Mouse (Mus musculus) liver, embryonic 15.5 days (tissue): ENCODE measurements at regions not wholly inside any gene's neighbourhood (a gene's known extent, or its start where the extent isn't known, plus 50 kb on each side); places are given as distances from the start of the nearest gene placed in this dataset.

Source experiments
- ATAC-seq: fragments of 200-750 bp; cut with Nextera tagmentation; 2 replicates; pipeline ENCODE4 v1.8.0; 2017; ENCODE audit warnings: moderate number of reproducible peaks, mild to moderate bottlenecking, moderate library complexity; ENCODE audit not compliant: insufficient read depth
- H3K27ac ChIP-seq: fragments of 300-500 bp; sonication (generic); replicated peaks from 2 replicates; pipeline ENCODE4 v1.5.1; 2015; ENCODE audit warnings: mild to moderate bottlenecking, inconsistent platforms
- H3K27me3 ChIP-seq: fragments of 300-500 bp; sonication (generic); 2 replicates; pipeline ENCODE4 v1.6.1; 2015; ENCODE audit warnings: mild to moderate bottlenecking, inconsistent platforms
- H3K36me3 ChIP-seq: fragments of 300-500 bp; sonication (generic); replicated peaks from 2 replicates; pipeline ENCODE4 v1.6.1; 2015; ENCODE audit warnings: moderate library complexity, mild to moderate bottlenecking, inconsistent platforms
- H3K4me1 ChIP-seq: fragments of 300-500 bp; sonication (generic); replicated peaks from 2 replicates; pipeline ENCODE4 v1.6.1; 2015; ENCODE audit warnings: inconsistent platforms
- H3K4me2 ChIP-seq: fragments of 300-500 bp; sonication (generic); 2 replicates; pipeline ENCODE4 v1.6.1; 2015; ENCODE audit warnings: moderate library complexity, mild to moderate bottlenecking, inconsistent platforms
- H3K4me3 ChIP-seq: fragments of 300-500 bp; sonication (generic); replicated peaks from 2 replicates; pipeline ENCODE4 v1.5.1; 2015; ENCODE audit warnings: mild to moderate bottlenecking, inconsistent platforms
- H3K9ac ChIP-seq: fragments of 300-500 bp; sonication (generic); 2 replicates; pipeline ENCODE4 v1.6.1; 2015; ENCODE audit warnings: moderate library complexity, mild to moderate bottlenecking, inconsistent platforms
- H3K9me3 ChIP-seq: fragments of 300-500 bp; sonication (generic); replicated peaks from 2 replicates; pipeline ENCODE4 v1.6.1; 2016; ENCODE audit warnings: inconsistent platforms
- WGBS: fragments of 180-500 bp; shearing (Covaris S2); methylation state at CpG from one replicate; pipeline ENCODE4 v1.1.7; 2015; ENCODE audit warnings: mixed read lengths; ENCODE audit not compliant: insufficient replicate concordance; 5-methylcytosine and 5-hydroxymethylcytosine counted together

DNA sequence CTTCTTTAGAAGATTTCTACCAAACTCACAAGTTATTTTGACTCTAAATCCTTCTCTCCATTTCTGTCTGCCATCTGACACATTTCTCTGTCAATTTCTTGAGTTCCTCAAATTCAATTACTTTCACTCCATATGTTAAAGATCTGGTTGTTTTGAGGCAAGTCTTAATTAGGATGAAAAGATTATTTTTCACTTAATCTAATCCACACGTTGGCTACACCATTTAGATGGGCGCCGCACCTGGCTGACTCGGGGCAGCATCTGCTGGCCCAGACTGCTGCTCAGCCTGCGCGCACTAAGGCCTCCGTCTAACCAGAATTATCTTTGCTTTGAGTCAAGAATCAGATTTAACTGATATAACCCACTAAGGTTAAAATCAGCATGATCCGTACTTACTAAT is 894.3 kb downstream of the Diaph3 start:
- no peaks in the 10 kb centered on the region for H3K36me3 ChIP-seq
- no peak overlapping the region for H3K4me3 ChIP-seq
- no peaks in the 10 kb centered on the region for H3K9me3 ChIP-seq
- no peak overlapping the region for H3K4me2 ChIP-seq
- no peak overlapping the region for H3K27ac ChIP-seq
- no peaks in the 10 kb centered on the region for H3K4me1 ChIP-seq
- ATAC-seq = no peak
- WGBS = 81% methylated on average over 8 of the region's 8 CpGs
- H3K27me3 ChIP-seq = no peaks in the 10 kb centered on the region
- no peak overlapping the region for H3K9ac ChIP-seq

- no peak overlapping the region for H3K27ac ChIP-seq
- no peaks in the 10 kb centered on the region for H3K36me3 ChIP-seq
- H3K4me1 ChIP-seq = no peaks in the 10 kb centered on the region
- H3K27me3 ChIP-seq = no peaks in the 10 kb centered on the region
- H3K9ac ChIP-seq = no peak overlapping the region
- 58% methylated on average over 1 of the region's 1 CpGs for WGBS
- H3K9me3 ChIP-seq = no peaks in the 10 kb centered on the region
- ATAC-seq = no peak
- no peak overlapping the region for H3K4me2 ChIP-seq
- H3K4me3 ChIP-seq = no peak overlapping the region
Observed at GRCm38 (mm10) chr14:86243662-86244061, 897.4 kb downstream of the Diaph3 start.

- Histone ChIP-seq H3K36me3 (no peaks in the 10 kb centered on the region), H3K4me3 (no peak overlapping the region), H3K4me2 (no peak overlapping the region), H3K9me3 (no peaks in the 10 kb centered on the region), H3K27ac (no peak overlapping the region), H3K27me3 (no peaks in the 10 kb centered on the region), H3K9ac (no peak overlapping the region), H3K4me1 (no peaks in the 10 kb centered on the region)
- 65% methylated on average over 1 of the region's 1 CpGs for WGBS
- ATAC-seq = no peak
Observed at GRCm38 (mm10) chr14:86242836-86243235, 898.2 kb downstream of the Diaph3 start.

GRCm38 (mm10) chr14:86239090-86239489 is 901.9 kb downstream of the Diaph3 start:
- no peak for ATAC-seq
- 39% methylated on average over 2 of the region's 2 CpGs for WGBS
- H3K9me3 ChIP-seq = no peaks in the 10 kb centered on the region
- H3K27ac ChIP-seq = no peak overlapping the region
- H3K27me3 ChIP-seq = no peaks in the 10 kb centered on the region
- H3K4me1 ChIP-seq = no peaks in the 10 kb centered on the region
- no peak overlapping the region for H3K4me2 ChIP-seq
- H3K36me3 ChIP-seq = no peaks in the 10 kb centered on the region
- H3K9ac ChIP-seq = no peak overlapping the region
- H3K4me3 ChIP-seq = no peak overlapping the region

GRCm38 (mm10) chr14:86233305-86233704 is 907.7 kb downstream of the Diaph3 start:
- Histone ChIP-seq H3K9ac (no peak overlapping the region), H3K4me3 (no peak overlapping the region), H3K27ac (no peak overlapping the region), H3K4me2 (no peak overlapping the region), H3K36me3 (no peaks in the 10 kb centered on the region), H3K9me3 (no peaks in the 10 kb centered on the region), H3K27me3 (no peaks in the 10 kb centered on the region), H3K4me1 (no peaks in the 10 kb centered on the region)
- ATAC-seq = no peak
- 19% methylated on average over 1 of the region's 1 CpGs for WGBS

DNA sequence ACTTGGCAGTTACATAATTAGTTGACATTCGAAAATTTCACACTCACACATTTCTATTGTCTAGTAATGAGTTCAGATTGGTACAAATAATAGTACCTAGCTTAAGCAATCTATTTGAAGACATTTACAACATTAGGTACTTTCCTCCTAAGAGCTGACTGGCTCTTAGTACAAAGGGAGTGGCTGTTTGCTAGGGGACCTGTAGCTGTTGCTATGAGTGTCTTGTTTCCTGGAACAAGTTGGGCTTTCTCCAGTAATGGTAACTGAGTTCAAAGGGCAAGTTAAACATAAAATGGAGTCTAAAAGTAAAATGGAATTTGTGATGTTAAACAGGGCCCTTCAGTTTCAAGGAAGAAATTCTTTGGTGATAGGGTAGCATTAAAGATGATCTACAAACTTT is 910.4 kb downstream of the Diaph3 start:
- no peak overlapping the region for H3K4me2 ChIP-seq
- H3K27ac ChIP-seq = no peak overlapping the region
- H3K36me3 ChIP-seq = no peaks in the 10 kb centered on the region
- no peak for ATAC-seq
- H3K4me3 ChIP-seq = no peak overlapping the region
- H3K9ac ChIP-seq = no peak overlapping the region
- no peaks in the 10 kb centered on the region for H3K27me3 ChIP-seq
- no peaks in the 10 kb centered on the region for H3K9me3 ChIP-seq
- WGBS = 30% methylated on average over 1 of the region's 1 CpGs
- no peaks in the 10 kb centered on the region for H3K4me1 ChIP-seq

- Histone ChIP-seq H3K4me1 (no peaks in the 10 kb centered on the region), H3K4me2 (no peak overlapping the region), H3K36me3 (no peaks in the 10 kb centered on the region), H3K27me3 (no peaks in the 10 kb centered on the region), H3K4me3 (no peak overlapping the region), H3K9me3 (no peaks in the 10 kb centered on the region), H3K27ac (no peak overlapping the region), H3K9ac (no peak overlapping the region)
- 48% methylated on average over 2 of the region's 2 CpGs for WGBS
- no peak for ATAC-seq
Observed at GRCm38 (mm10) chr14:86229755-86230154, 911.3 kb downstream of the Diaph3 start.

- WGBS = 41% methylated on average over 9 of the region's 9 CpGs
- Histone ChIP-seq H3K4me1 (no peaks in the 10 kb centered on the region), H3K4me3 (no peak overlapping the region), H3K36me3 (no peaks in the 10 kb centered on the region), H3K27me3 (no peaks in the 10 kb centered on the region), H3K27ac (no peak overlapping the region), H3K9me3 (no peaks in the 10 kb centered on the region), H3K4me2 (no peak overlapping the region), H3K9ac (no peak overlapping the region)
- ATAC-seq = no peak
Observed at GRCm38 (mm10) chr14:86215711-86216110, 925.3 kb downstream of the Diaph3 start.

GRCm38 (mm10) chr14:86211654-86212053 is 929.4 kb downstream of the Diaph3 start:
- Histone ChIP-seq H3K9me3 (no peaks in the 10 kb centered on the region), H3K4me1 (no peaks in the 10 kb centered on the region), H3K27me3 (no peaks in the 10 kb centered on the region), H3K4me2 (no peak overlapping the region), H3K36me3 (no peaks in the 10 kb centered on the region), H3K27ac (no peak overlapping the region), H3K9ac (no peak overlapping the region), H3K4me3 (no peak overlapping the region)
- WGBS = 79% methylated on average over 3 of the region's 3 CpGs
- no peak for ATAC-seq

GRCm38 (mm10) chr14:86204582-86204981 is 936.5 kb downstream of the Diaph3 start:
- Histone ChIP-seq H3K27ac (no peak overlapping the region), H3K4me1 (no peaks in the 10 kb centered on the region), H3K4me2 (no peak overlapping the region), H3K9me3 (no peaks in the 10 kb centered on the region), H3K27me3 (no peaks in the 10 kb centered on the region), H3K9ac (no peak overlapping the region), H3K4me3 (no peak overlapping the region), H3K36me3 (no peaks in the 10 kb centered on the region)
- WGBS = 67% methylated on average over 6 of the region's 7 CpGs
- no peak for ATAC-seq

DNA sequence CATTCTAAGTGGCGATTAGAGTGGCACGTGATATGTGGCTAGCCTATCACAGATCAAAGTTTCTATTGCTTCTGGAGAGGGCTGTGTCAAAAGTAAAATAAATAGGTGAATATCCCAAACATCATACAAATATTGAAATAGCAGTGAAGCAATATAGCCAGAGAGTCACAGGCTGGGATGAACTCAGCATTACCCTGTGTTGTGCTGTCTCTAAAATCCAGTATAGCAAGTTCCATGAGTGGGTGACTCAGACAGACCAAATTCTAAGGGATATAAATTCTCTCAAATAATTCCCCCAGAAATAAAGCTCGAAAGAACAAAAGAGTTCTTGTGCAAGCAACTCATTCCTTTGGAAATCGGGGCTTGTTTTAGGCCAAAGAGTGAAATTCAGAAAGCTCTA is 943.2 kb downstream of the Diaph3 start:
- no peaks in the 10 kb centered on the region for H3K36me3 ChIP-seq
- no peaks in the 10 kb centered on the region for H3K4me1 ChIP-seq
- no peaks in the 10 kb centered on the region for H3K27me3 ChIP-seq
- no peaks in the 10 kb centered on the region for H3K9me3 ChIP-seq
- H3K9ac ChIP-seq = no peak overlapping the region
- 64% methylated on average over 4 of the region's 4 CpGs for WGBS
- H3K27ac ChIP-seq = no peak overlapping the region
- ATAC-seq = no peak
- no peak overlapping the region for H3K4me2 ChIP-seq
- no peak overlapping the region for H3K4me3 ChIP-seq

DNA sequence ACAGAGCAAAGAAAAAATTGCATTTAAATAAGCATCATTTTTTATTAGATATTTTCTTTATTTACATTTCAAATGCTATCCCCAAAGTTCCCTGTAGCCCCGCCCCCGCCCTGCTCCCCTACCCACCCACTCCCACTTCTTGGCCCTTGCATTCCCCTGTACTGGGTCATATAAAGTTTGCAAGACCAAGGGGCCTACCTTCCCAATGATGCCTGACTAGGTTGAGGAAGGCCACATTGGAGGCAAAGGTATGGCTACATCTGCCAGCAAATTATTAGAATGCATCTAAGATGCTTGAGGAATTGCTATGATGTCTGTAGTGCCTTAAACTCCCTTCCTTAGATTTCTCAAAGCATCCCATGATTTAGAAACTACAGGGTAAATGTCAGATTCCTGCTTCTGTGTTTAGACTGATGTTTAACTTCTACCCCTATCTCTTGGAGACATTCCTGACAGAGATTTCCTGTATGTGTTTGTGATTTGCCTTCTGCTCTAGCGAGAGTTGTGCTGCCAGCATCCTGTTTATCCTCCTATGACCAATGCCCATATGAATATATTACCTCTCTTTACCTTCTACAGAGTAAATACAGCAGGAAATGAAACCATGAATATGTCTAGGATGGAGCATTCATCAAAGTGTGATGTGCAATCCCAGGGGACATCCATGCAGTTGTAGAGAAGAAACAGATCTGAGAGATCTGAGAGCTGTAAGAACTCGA is 956.2 kb downstream of the Diaph3 start:
- Histone ChIP-seq H3K27ac (no peak overlapping the region), H3K9ac (no peak overlapping the region), H3K4me2 (no peak overlapping the region), H3K4me3 (no peak overlapping the region), H3K4me1 (no peaks in the 10 kb centered on the region), H3K27me3 (no peaks in the 10 kb centered on the region), H3K9me3 (no peaks in the 10 kb centered on the region), H3K36me3 (no peaks in the 10 kb centered on the region)
- WGBS = 44% methylated on average over 4 of the region's 4 CpGs
- no peak for ATAC-seq
